Mouse (Mus musculus): ENCODE measurements at regions not wholly inside any gene's neighbourhood (a gene's known extent, or its start where the extent isn't known, plus 50 kb on each side); places are given as distances from the start of the nearest gene placed in this dataset.

DNA sequence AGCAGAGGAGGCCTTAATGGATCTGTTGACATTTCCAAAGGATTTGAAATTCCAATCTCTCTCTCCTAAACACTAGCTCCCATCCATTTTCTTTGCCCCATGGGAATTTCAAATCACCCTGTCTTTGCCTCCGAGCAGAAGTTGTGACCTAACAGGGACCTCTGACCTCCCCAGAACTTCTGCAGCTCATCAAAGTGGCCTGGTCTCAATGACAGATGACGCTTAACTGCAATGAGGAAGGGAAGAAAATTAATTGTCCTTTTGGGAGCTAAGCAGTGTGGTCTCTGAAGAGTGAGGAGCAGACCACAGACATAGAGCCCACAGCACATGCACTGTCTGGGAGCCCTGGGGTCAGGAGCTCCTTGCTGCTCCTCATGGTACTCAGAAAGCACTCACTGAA is 155.3 kb downstream of the Tox3 start:
- DNase-seq (ENCODE audit: low read depth, low spot score) = no peak

- no peak for DNase-seq (ENCODE audit: low read depth, low spot score)
Observed at GRCm38 (mm10) chr8:90182807-90183206, 165.3 kb downstream of the Tox3 start.

GRCm38 (mm10) chr8:90176771-90177170 is 171.4 kb downstream of the Tox3 start:
- DNase-seq (ENCODE audit: low read depth, low spot score) = no peak

DNA sequence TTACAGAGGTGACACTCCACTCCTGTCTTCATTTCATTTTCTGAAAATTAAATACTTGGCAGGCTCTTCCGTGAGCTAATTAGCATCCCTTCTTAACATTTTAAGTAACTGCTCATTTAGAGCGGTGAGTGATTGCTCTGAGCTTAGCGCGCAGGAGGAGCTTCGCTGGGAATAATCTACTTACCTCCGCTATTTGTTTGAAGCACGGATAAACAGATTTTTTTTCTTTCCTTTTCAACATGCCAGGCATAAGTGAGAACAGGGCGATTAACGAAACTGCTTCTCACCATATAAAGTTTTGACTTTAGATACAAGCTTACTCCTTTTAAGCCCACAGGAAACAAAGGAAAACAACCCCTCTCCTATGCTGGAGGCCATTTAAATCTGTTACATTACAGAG is 171.8 kb downstream of the Tox3 start:
- no peak for DNase-seq (ENCODE audit: low read depth, low spot score)

GRCm38 (mm10) chr8:90166639-90167038 is 181.5 kb downstream of the Tox3 start:
- DNase-seq (ENCODE audit: low read depth, low spot score) = no peak

GRCm38 (mm10) chr8:90151477-90151876 is 196.7 kb downstream of the Tox3 start:
- DNase-seq (ENCODE audit: low read depth, low spot score) = no peak

DNA sequence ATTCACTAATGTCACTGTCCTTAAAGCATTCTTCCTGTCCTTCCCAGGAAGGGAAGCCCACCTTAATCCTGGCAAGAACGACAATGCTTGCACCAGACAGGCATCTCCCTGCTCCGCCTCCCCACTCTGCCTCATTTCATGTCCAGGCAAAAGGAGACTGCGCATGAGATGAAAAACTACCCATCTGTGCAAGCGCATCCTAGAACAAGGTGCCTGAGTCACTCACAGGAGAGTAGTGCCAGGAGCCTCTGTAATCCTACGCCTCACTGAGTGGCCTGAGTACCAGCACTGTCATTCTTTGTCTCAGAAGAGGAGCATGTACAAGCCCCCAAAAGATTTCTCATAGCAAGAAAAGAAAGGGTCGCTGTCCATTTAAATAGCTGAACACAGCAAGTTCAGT is 198.2 kb downstream of the Tox3 start:
- no peak for DNase-seq (ENCODE audit: low read depth, low spot score)

GRCm38 (mm10) chr8:90134626-90135025 is 213.5 kb downstream of the Tox3 start:
- DNase-seq (ENCODE audit: low read depth, low spot score) = no peak

GRCm38 (mm10) chr8:90130704-90131267 is 217.4 kb downstream of the Tox3 start:
- no peak for DNase-seq (ENCODE audit: low read depth, low spot score)

DNA sequence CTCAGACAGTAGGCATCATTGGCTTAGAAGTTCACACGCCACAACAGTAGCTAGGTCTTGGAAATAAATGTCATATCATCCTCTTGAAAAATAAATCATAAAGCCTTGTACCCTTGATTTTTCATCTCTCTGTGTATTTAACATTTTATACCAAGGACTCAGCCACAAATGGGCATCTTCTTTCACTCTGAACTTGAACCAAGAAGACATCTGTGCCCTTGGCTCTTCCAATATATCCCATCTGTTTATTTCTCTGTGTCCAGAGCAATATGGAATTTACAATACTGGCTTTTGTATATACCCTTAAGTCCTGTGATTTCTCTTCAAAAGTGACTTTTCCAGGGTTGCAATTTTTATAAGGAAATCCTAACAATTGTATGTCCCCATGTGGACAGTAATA is 222.7 kb downstream of the Tox3 start:
- DNase-seq (ENCODE audit: low read depth, low spot score) = no peak

GRCm38 (mm10) chr8:90123101-90123500 is 225.0 kb downstream of the Tox3 start:
- DNase-seq (ENCODE audit: low read depth, low spot score) = no peak

GRCm38 (mm10) chr8:90121935-90122334 is 226.2 kb downstream of the Tox3 start:
- no peak for DNase-seq (ENCODE audit: low read depth, low spot score)

GRCm38 (mm10) chr8:90121017-90121416 is 227.1 kb downstream of the Tox3 start:
- DNase-seq (ENCODE audit: low read depth, low spot score) = no peak

DNA sequence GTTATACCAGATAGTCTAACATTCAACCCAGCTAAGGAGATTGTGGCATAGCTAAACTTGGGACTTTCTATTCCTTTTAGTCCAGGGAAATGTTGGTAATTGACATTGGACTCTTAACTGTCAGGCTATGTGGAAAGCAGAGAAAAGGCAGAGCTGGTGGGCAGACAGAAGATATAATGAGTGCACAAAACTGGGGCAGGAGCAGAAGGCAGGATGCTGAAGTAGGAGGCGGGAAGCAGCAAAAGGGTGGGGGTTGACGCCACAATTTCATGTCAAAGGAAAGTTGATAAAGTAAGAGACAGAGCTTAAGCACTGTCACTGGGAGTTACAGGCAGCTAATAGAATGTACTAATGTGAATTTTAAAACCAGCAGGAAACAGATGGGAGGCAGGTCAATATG is 232.7 kb downstream of the Tox3 start:
- no peak for DNase-seq (ENCODE audit: low read depth, low spot score)

DNA sequence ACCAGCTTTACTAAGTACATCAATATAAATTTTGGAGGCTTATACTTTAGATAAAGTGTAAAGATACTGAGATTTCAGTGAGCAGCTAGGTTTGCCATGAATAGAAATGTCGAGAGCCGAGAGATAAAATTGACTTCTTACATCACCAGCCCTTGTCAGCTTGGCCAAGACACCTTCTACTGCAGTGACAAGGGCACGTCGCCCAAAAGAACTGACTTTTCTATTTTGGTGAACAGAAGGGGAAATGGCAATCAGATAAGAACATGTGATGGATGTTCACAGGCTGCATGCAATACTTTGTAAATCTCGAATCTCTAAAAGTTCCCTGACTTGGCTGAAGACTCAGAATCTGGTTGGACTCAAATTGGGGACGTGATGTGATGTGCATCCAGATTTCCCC is 247.6 kb downstream of the Tox3 start:
- DNase-seq (ENCODE audit: low read depth, low spot score) = no peak

- no peak for DNase-seq (ENCODE audit: low read depth, low spot score)
Observed at GRCm38 (mm10) chr8:90082630-90083029, 265.5 kb downstream of the Tox3 start.

GRCm38 (mm10) chr8:90076381-90076780 is 271.8 kb downstream of the Tox3 start:
- peak; percentile 45 for DNase-seq (ENCODE audit: low read depth, low spot score)

DNA sequence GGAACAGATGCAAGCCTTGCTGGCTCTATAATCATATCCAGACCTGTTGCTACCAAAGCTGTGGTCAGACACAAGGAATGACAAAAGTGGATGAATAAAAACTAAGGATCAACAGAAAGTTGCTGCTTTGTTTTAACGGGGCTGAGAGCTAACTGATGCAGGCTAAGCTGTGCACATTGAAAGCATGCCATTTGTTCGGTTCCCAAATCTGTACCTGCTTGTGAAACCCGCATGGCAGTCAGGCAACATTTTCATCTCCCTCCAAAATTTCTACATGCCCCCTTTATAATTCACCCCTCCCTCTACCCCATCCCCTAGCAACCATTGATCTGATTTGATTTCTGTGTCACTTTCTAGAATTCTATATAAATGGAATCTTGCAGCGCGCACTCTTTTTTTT is 272.3 kb downstream of the Tox3 start:
- DNase-seq (ENCODE audit: low read depth, low spot score) = no peak

DNA sequence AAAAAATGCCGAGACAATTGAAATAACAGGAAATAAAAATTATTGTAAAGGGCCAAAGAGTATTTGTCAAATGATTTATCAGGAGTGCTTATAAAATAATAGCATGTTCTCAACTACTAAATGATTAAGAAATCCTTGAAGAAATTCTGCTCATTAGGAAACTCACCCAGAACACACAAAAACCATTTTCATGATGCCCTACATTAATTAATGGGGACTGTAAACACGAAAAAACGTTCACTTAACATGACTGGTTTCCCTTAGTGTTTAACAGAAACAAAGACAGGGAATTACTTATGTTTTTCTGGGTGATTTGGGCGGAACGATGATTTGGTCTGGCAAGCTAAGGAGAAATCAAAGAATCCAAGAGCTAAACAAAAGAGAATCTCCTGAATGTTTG is 278.1 kb downstream of the Tox3 start:
- no peak for DNase-seq (ENCODE audit: low read depth, low spot score)

GRCm38 (mm10) chr8:90069411-90069993 is 278.6 kb downstream of the Tox3 start:
- no peak for DNase-seq (ENCODE audit: low read depth, low spot score)

DNA sequence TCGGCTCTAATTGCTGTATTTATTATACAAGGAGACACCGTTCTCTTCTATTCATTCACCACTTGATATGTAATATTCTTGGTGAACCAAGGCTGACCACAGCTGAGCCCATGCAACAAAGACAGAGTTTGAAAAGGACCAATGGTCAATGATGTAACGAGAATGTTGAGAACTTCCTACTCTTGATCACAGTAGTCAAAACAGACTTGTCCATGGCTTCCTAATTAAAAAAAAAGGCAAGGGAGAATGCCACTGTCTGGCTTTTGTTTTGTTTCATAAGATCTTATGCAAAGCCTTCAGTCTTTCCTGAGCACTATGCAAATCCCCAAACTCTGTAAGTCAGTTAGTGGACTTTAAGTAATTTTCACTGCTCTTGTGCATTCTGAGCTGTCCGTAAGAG is 279.7 kb downstream of the Tox3 start:
- no peak for DNase-seq (ENCODE audit: low read depth, low spot score)

DNA sequence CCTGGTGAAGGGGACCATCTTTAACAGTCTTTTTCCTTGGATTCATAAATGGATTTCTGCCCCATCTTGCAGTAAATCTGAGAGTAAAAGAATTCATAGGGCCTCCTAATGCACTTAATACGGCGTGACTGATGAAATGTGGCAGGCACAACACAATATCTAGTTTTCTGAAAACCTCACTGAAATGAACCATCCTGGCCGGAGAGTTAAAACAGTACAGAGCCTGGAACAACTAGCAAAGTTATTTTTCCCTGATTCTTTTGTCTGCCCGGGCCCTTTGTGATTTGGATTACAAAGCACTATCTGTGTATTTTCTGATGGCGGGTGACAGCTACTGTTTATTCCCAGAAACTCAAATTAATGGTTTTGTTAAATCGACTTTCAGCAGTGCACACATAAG is 283.8 kb downstream of the Tox3 start:
- no peak for DNase-seq (ENCODE audit: low read depth, low spot score)

- no peak for DNase-seq (ENCODE audit: low read depth, low spot score)
Observed at GRCm38 (mm10) chr8:90063291-90063690, 284.9 kb downstream of the Tox3 start.

DNA sequence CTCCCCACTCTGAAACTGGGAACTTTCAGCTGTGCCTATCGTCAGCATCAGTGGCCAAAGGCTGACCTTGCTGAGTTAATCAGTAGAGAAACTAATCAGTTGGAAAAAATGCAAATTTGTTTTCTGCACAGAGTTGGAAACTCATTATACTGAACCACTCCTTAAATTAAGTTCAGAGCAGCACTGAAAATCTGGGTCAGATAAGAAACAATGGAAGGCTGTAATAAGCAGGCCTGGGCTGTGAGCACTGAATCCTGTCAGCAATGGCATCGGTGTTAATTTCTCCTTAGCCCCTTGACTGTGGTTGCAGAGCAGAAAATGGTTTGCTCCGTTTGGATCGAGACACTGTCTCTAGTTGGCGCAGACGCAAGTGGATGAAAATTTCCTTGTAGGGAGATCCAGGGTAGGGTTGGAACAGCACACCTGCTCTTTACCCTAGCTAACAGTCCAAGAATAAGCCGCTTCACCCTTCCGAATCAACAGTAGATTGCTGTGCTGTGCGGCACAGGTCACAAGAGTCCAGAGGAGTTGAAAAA is 289.4 kb downstream of the Tox3 start:
- DNase-seq (ENCODE audit: low read depth, low spot score) = no peak
